In the genomic region with DNA sequence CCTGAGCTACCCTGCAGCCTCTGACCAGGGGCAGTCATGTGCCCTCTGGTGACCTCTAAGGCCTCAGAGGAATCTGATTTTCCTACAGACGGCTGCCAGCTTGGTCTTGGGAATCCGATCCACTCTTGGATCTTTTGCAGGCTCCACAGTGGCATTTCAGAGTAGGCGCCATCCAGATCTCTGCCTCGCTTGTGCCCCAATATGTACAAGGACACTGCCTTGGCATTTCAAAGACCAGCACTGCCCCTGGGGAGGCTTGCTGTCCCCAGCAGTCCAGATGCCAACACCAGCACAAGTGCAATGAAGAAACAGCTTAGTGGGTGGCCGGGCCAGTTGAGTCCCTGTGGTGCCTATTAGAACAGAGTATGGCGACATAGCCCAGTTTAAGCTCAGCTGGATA, we compare ENCODE assay signal across 14 mouse cellular contexts.
DNase-seq lines count a peak whose midpoint lies in the region; ATAC-seq and TF ChIP-seq lines count a peak whose summit lies in the region.
"Had no signal": no experiment of that assay in that cellular context is flagged by ENCODE, and none has a peak within 500 bp of the region (broad histone marks: within the 10 kb centered on the region; RNA-seq: fewer than 3 reads in every experiment).

No protein-coding gene starts in this region.

- H3K9me3 ChIP-seq in forebrain, embryonic 14.5 days (replicated peaks; ENCODE audit: control insufficient read depth, low read length), result no peaks in the 10 kb centered on the region
- H3K9me3 ChIP-seq: lung, embryonic 15.5 days had no signal

- peak; percentile 88 for DNase-seq in heart, adult 11 months
- DNase-seq in heart, adult 8-10 months (ENCODE audit: low spot score), result no peak
- peak; percentile 37 for DNase-seq in adrenal gland, postnatal 25 days
- DNase-seq in kidney, adult 2 months, result peak; percentile 52
- DNase-seq in kidney, postnatal 4 days, result peak; percentile 14 to 30
- no peak for DNase-seq in ovary, postnatal 36 days (ENCODE audit: low spot score)
- DNase-seq in forebrain, embryonic 14.5 days (ENCODE audit: low spot score), result no peak
- DNase-seq in layer of hippocampus, postnatal 25 days (ENCODE audit: extremely low spot score in 1 of 2, low spot score in 1 of 2), result no peak
- DNase-seq: cerebellum, adult 2 months; left cerebral cortex, postnatal 4 days had no signal

- no peak for TF ChIP-seq POLR2A in kidney, adult 2 months (IDR thresholded peaks at IDR 0.05; ENCODE audit: low read depth, low read length)

- WGBS in kidney, adult 2 months, result 69% methylated on average over 6 of the region's 6 CpGs
- 86% methylated on average over 6 of the region's 6 CpGs for WGBS in forebrain, embryonic 14.5 days

- H3K27ac ChIP-seq in kidney, adult 2 months (ENCODE audit: insufficient read depth, low read depth, low read length), result peak overlapping the region; percentile 39
- H3K27ac ChIP-seq in forebrain, embryonic 14.5 days (ENCODE audit: low read depth, low read length), result no peak overlapping the region
- H3K27ac ChIP-seq: hindbrain, embryonic 14.5 days; lung, embryonic 15.5 days had no signal

- H3K4me3 ChIP-seq in kidney, adult 2 months (ENCODE audit: insufficient read depth, low read depth, low read length), result no peak overlapping the region
- no peak overlapping the region for H3K4me3 ChIP-seq in forebrain, embryonic 14.5 days (ENCODE audit: low read depth, low read length)
- H3K4me3 ChIP-seq: lung, embryonic 15.5 days had no signal

- H3K4me2 ChIP-seq in forebrain, embryonic 14.5 days (ENCODE audit: low read length), result no peak overlapping the region
- H3K4me2 ChIP-seq: hindbrain, embryonic 14.5 days; lung, embryonic 15.5 days had no signal

- no peaks in the 10 kb centered on the region for H3K36me3 ChIP-seq in kidney, adult 2 months (ENCODE audit: control insufficient read depth, insufficient read depth, low read length)
- H3K36me3 ChIP-seq in forebrain, embryonic 14.5 days (ENCODE audit: control insufficient read depth, insufficient read depth, low read length), result no peaks in the 10 kb centered on the region
- H3K36me3 ChIP-seq: lung, embryonic 15.5 days had no signal

- no peak for TF ChIP-seq CTCF in kidney, adult 2 months (conservative IDR thresholded peaks at IDR 0.05; ENCODE audit: insufficient read depth, insufficient read length, low read depth, low read length)

- no peak for ATAC-seq in forebrain, embryonic 14.5 days
- ATAC-seq: forebrain, embryonic 16.5 days; midbrain, embryonic 16.5 days had no signal

- no peak overlapping the region for H3K9ac ChIP-seq in forebrain, embryonic 14.5 days (ENCODE audit: low read length)
- H3K9ac ChIP-seq: hindbrain, embryonic 14.5 days; lung, embryonic 15.5 days had no signal

- H3K27me3 ChIP-seq in kidney, adult 2 months (replicated peaks; ENCODE audit: control insufficient read depth, insufficient read depth, low read length), result no peaks in the 10 kb centered on the region
- no peaks in the 10 kb centered on the region for H3K27me3 ChIP-seq in forebrain, embryonic 14.5 days (replicated peaks; ENCODE audit: control insufficient read depth, insufficient read depth, low read length)

- H3K4me1 ChIP-seq in kidney, adult 2 months (ENCODE audit: control insufficient read depth, insufficient read depth, low read length), result peaks cover 8% of the 10 kb centered on the region
- no peaks in the 10 kb centered on the region for H3K4me1 ChIP-seq in forebrain, embryonic 14.5 days (ENCODE audit: control insufficient read depth, insufficient read depth, low read length)
- H3K4me1 ChIP-seq: lung, embryonic 15.5 days had no signal

Comparison
In these comparisons a context has a peak if more than half of its experiments do, and no peak if none do; other contexts are left out.
1. DNase-seq: peak in heart, adult 11 months (single experiment), adrenal gland, postnatal 25 days (single experiment), kidney, adult 2 months (single experiment) and kidney, postnatal 4 days (2 of 2); none in heart, adult 8-10 months (single experiment), ovary, postnatal 36 days (single experiment), forebrain, embryonic 14.5 days (single experiment) and layer of hippocampus, postnatal 25 days (0 of 2).